Mouse (Mus musculus) midbrain, embryonic 14.5 days (tissue): Measurements from ENCODE around the gene Nptx1. TPM values are rescaled to one million over a fixed set of nuclear protein-coding genes. Genes with fewer than 3 reads are reported as not detected.

Experiments
- ATAC-seq: fragments of 200-750 bp; cut with Nextera tagmentation; 2 replicates; pipeline ENCODE4 v1.8.0; 2017; ENCODE audit warnings: moderate number of reproducible peaks, moderate library complexity; ENCODE audit not compliant: low FRiP score, low TSS enrichment
- DNase-seq: peaks from one replicate; pipeline ENCODE4 v3.0.0-alpha.2; 2015
- H3K27ac ChIP-seq: fragments of 300-500 bp; sonication (generic); replicated peaks from 2 replicates; pipeline ENCODE4 v1.5.1; 2014; ENCODE audit warnings: mild to moderate bottlenecking, low read depth, low read length, moderate library complexity
- H3K27me3 ChIP-seq: fragments of 300-500 bp; sonication (generic); 2 replicates; pipeline ENCODE4 v1.6.1; 2014; ENCODE audit warnings: low read length, control low read depth, mixed read lengths; ENCODE audit not compliant: control insufficient read depth, insufficient read depth
- H3K36me3 ChIP-seq: fragments of 300-500 bp; sonication (generic); 2 replicates; pipeline ENCODE4 v1.6.1; 2014; ENCODE audit warnings: low read length, control low read depth; ENCODE audit not compliant: control insufficient read depth, insufficient read depth
- H3K4me1 ChIP-seq: fragments of 300-500 bp; sonication (generic); 2 replicates; pipeline ENCODE4 v1.6.1; 2014; ENCODE audit warnings: mild to moderate bottlenecking, antibody characterized with exemption, low read length, control low read depth; ENCODE audit not compliant: control insufficient read depth, insufficient read depth
- H3K4me2 ChIP-seq: fragments of 300-500 bp; sonication (generic); 2 replicates; pipeline ENCODE4 v1.6.1; 2014; ENCODE audit warnings: mild to moderate bottlenecking, low read length, moderate library complexity
- H3K4me3 ChIP-seq: fragments of 300-500 bp; sonication (generic); replicated peaks from 2 replicates; pipeline ENCODE4 v1.5.1; 2014; ENCODE audit warnings: low read depth, low read length
- H3K9ac ChIP-seq: fragments of 300-500 bp; sonication (generic); replicated peaks from 2 replicates; pipeline ENCODE4 v1.6.1; 2014; ENCODE audit warnings: mild to moderate bottlenecking, low read length, moderate library complexity
- H3K9me3 ChIP-seq: fragments of 300-500 bp; sonication (generic); 2 replicates; pipeline ENCODE4 v1.6.1; 2016; ENCODE audit warnings: low read length, control low read depth, mixed read lengths; ENCODE audit not compliant: control insufficient read depth
- WGBS: fragments of 180-500 bp; shearing (Covaris S2); extraction: QIAGEN DNeasy Blood & Tissue Kit; methylation state at CpG from one replicate; pipeline ENCODE4 v1.1.7; 2014; 5-methylcytosine and 5-hydroxymethylcytosine counted together
- polyA plus RNA-seq: library from polyadenylated mRNA; unstranded; fragments of >200 nt; fragmentation: Nextera tagmentation; extraction: Ambion mirVana; gene quantifications from 2 replicates; pipeline ENCODE4 v1.2.1, GENCODE M21; 2014

Gene Nptx1
- polyA plus RNA-seq, 1 experiment from 2014 or later, result 10.1 TPM

DNA sequence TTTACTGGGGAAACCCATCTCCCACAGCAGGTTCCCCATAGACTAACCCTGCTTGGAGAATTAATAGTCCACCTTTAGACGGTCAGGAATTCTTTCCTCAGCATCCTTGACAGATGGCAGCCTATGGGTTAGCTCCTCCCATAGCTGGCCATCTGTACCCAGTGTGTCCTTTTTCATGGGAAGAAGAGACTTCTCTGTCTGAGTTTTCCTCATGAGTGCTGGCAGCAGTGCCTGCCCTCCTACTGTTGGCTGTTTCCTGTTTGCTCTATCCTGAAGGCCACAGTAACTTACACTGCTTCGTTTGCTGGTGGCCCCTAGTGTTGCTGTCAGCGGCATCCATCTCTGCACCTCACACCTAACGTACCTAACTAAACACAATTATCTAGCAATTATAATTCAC lies 50.1 kb downstream of the Nptx1 start:
- H3K36me3 ChIP-seq, result peaks cover 36% of the 10 kb centered on the region

DNA sequence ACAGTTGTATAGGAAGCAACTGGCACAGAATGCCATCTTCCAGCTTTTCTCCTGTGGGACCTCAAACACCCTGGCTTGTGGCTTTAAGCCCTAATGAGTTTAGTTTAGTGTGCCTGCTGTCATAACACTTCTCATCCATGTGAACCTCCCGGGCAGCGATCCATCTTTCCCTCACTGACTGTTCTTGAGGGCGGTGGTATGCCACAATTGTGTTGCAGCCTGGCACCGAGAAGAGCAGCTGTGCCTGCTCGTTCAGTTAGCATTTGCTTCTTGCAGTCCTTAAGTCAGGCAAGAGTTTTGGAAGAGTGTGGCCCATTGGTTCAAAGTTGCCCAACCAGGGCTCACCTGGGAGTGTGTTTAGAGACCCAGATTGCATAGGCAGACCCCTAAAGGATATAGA lies 51.4 kb downstream of the Nptx1 start:
- H3K9me3 ChIP-seq, result no peaks in the 10 kb centered on the region
- no peak overlapping the region for H3K9ac ChIP-seq
- H3K4me1 ChIP-seq, result peaks cover 11% of the 10 kb centered on the region
- DNase-seq (no peak), ATAC-seq (no peak)
- peaks cover 23% of the 10 kb centered on the region for H3K36me3 ChIP-seq
- H3K27ac ChIP-seq, result no peak overlapping the region
- no peaks in the 10 kb centered on the region for H3K27me3 ChIP-seq
- no peak overlapping the region for H3K4me2 ChIP-seq
- WGBS, result 94% methylated on average over 5 of the region's 5 CpGs
- no peak overlapping the region for H3K4me3 ChIP-seq

More for the DNA sequence above, 50.1 kb downstream of the Nptx1 start:
- Histone ChIP-seq H3K27me3 (no peaks in the 10 kb centered on the region), H3K9ac (no peak overlapping the region), H3K4me2 (no peak overlapping the region), H3K27ac (no peak overlapping the region), H3K4me1 (peaks cover 7% of the 10 kb centered on the region), H3K4me3 (no peak overlapping the region), H3K9me3 (no peaks in the 10 kb centered on the region)
- 73% methylated on average over 4 of the region's 4 CpGs for WGBS
- DNase-seq, result no peak
- ATAC-seq, result no peak

DNA sequence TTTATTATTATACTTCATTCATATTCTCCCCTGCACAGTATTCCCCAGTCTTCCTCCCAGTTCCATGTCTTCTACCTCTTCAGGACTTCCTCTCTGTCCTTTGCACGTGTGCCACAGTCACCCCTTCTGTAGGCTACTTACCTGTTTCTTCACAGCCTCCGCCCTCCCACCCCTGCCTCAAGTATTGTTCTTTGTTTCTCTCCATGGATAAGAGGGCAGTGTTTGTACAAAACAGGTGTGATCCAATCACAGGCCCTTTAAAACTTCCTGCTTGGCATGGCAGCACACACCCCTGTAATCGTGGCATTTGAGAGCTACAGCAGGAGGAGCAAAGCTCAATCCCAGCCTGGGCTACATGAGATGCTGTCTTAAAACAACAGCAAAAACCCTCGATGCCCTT lies 54.0 kb downstream of the Nptx1 start:
- no peak overlapping the region for H3K4me3 ChIP-seq
- no peak overlapping the region for H3K9ac ChIP-seq
- no peaks in the 10 kb centered on the region for H3K9me3 ChIP-seq
- H3K4me2 ChIP-seq, result no peak overlapping the region
- ATAC-seq (no peak), DNase-seq (no peak)
- 88% methylated on average over 4 of the region's 4 CpGs for WGBS
- no peaks in the 10 kb centered on the region for H3K27me3 ChIP-seq
- H3K4me1 ChIP-seq, result peaks cover 16% of the 10 kb centered on the region
- peaks cover 4% of the 10 kb centered on the region; the same call in 1 of the 2 replicates for H3K36me3 ChIP-seq
- no peak overlapping the region for H3K27ac ChIP-seq

- H3K4me3 ChIP-seq, result peak overlapping the region; percentile 82; the same call in 1 of the 2 replicates
- 92% methylated on average over 6 of the region's 6 CpGs for WGBS
- no peak overlapping the region for H3K9ac ChIP-seq
Measured at GRCm38 (mm10) chr11:119492830-119493229, 54.7 kb downstream of the Nptx1 start.

DNA sequence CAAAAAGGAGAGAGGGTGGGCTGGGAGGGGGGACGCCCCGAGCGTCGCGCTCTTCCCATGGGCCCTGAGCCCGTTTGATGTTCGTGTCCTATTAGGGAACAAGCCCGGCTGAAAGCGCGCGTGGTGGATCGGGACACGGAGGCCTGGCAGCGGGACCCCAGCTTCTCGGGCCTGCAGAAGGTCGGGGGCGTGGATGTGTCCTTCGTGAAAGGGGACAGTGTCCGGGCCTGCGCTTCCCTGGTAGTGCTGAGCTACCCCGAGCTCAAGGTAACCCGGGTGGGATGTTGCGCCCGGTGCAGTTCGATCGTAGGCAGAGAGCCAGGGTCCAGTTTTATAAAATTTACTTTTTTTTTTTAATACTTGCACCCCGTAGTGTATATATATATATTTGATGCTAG lies 55.9 kb downstream of the Nptx1 start:
- Histone ChIP-seq H3K9me3 (no peaks in the 10 kb centered on the region), H3K36me3 (0 out of 2 replicates have a peak, but pooled peaks cover 4% of the 10 kb centered on the region), H3K4me1 (peaks cover 16% of the 10 kb centered on the region), H3K27ac (peak overlapping the region; percentile 96), H3K27me3 (no peaks in the 10 kb centered on the region), H3K9ac (peak overlapping the region; percentile 85), H3K4me2 (peak overlapping the region; percentile 91), H3K4me3 (peak overlapping the region; percentile 82)
- DNase-seq (no peak), ATAC-seq (no peak)
- WGBS, result 8% methylated on average over 27 of the region's 27 CpGs

More at GRCm38 (mm10) chr11:119492830-119493229, 54.7 kb downstream of the Nptx1 start:
- Histone ChIP-seq H3K4me2 (peak overlapping the region; percentile 91), H3K36me3 (0 out of 2 replicates have a peak, but pooled peaks cover 4% of the 10 kb centered on the region), H3K9me3 (no peaks in the 10 kb centered on the region), H3K27me3 (no peaks in the 10 kb centered on the region), H3K4me1 (peaks cover 16% of the 10 kb centered on the region), H3K27ac (no peak overlapping the region)
- ATAC-seq (no peak), DNase-seq (no peak)

DNA sequence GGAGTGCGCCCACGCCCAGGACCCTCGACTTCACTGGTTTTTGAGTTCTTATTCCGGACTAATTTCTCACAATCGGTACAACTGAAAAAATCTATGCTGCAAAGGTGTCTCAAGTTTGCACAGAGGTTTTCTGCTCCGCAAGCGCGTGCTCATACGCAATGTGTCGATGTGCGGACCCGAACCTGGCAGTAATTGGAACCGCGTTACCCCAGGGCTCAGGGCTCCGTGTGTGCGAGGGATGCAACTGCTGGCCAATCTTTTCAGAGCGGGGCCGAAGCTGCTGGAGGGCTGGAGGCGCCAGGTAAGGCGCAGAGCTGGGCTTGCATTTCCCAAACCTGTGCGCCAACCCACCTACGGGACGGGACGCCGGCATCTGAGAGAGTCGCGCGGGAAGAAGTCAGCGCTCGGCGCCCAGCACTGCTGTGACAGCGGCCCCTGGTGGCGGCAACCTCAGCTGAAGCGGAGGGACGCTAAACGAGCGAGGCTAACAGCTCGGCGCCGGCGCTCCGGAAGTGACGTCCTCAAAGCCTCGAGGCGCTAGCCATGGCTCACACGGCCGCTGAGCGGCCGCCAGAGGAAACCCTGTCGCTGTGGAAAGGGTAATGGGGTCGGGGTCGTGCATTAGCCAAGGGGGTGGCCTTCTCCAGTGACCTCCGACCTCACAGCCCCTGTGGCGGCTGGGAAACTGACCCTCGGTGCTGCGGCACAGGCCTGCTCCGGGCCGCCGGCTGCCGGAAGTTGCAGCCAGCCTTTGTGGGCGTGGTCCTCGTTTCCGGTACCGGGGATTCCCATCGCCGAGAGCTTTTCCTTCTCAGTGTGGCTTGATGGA lies 56.5 kb downstream of the Nptx1 start, which contains the start of gene Endov:
TSS of gene Endov (plus strand) at position 487 of the 829 bp plus-strand sequence.
- peak within 1 kb of the TSS; percentile 96 for H3K27ac ChIP-seq
- 0 out of 2 replicates have a peak, but pooled peaks cover 4% of the 10 kb centered on the region for H3K36me3 ChIP-seq
- peak within 1 kb of the TSS; percentile 91 for H3K4me2 ChIP-seq
- H3K4me1 ChIP-seq, result peaks cover 16% of the 10 kb centered on the region
- no peaks in the 10 kb centered on the region for H3K9me3 ChIP-seq
- peak within 1 kb of the TSS; percentile 85 for H3K9ac ChIP-seq
- peak within 1 kb of the TSS; percentile 82 for H3K4me3 ChIP-seq
- WGBS, result under 1% methylated on average over 66 of the region's 66 CpGs
- peak; percentile 96 for ATAC-seq
- H3K27me3 ChIP-seq, result no peaks in the 10 kb centered on the region
- peak; percentile 100 for DNase-seq

Other genes starting within 250 kb of the Nptx1 start
- gene Eif4a3, start 247.7 kb downstream of the Nptx1 start, polyA plus RNA-seq, result 257 and 264 TPM in 2 replicates
- 0.11 and 0.16 TPM in 2 replicates for gene Card14, start 240.0 kb downstream of the Nptx1 start, polyA plus RNA-seq
- 5.3 and 6.1 TPM in 2 replicates for gene Sgsh, start 192.2 kb downstream of the Nptx1 start, polyA plus RNA-seq
- gene Slc26a11, start 192.2 kb downstream of the Nptx1 start, polyA plus RNA-seq, result 3.9 and 5.0 TPM in 2 replicates
- 0.72 and 3.2 TPM in 2 replicates for gene Rnf213, start 154.7 kb downstream of the Nptx1 start, polyA plus RNA-seq
- gene Endov, start 56.4 kb downstream of the Nptx1 start, polyA plus RNA-seq, result 21.2 and 23.0 TPM in 2 replicates
- 10.8 and 12.4 TPM in 2 replicates for gene Rptor, start 55.2 kb upstream of the Nptx1 start, polyA plus RNA-seq